Mouse (Mus musculus): ENCODE data around the gene Clec4g. TPM values are rescaled to one million over a fixed set of nuclear protein-coding genes. Genes with fewer than 3 reads are reported as not detected.
"Not testable (repeated sequence)": the region's sequence is repeated elsewhere in the genome, so short reads cannot be mapped to it uniquely, and the experiment has no call there.

Clec4g gene
- total RNA-seq (2015; ENCODE audit: low replicate concordance) (not detected in 2 replicates), total RNA-seq (2017; ENCODE audit: low replicate concordance) (not detected in 2 replicates)

- no peak for ATAC-seq (replicated peaks; ENCODE audit: low FRiP score, poor library complexity, severe bottlenecking)
Measured at GRCm38 (mm10) chr8:3720551-3720950, at the start of gene Clec4g. Gene Clec4g (minus strand): TSS chr8:3720651.

- not testable (repeated sequence) for ATAC-seq (replicated peaks; ENCODE audit: low FRiP score, poor library complexity, severe bottlenecking)
Measured at GRCm38 (mm10) chr8:3768641-3769040, 48.2 kb upstream of the Clec4g start.

DNA sequence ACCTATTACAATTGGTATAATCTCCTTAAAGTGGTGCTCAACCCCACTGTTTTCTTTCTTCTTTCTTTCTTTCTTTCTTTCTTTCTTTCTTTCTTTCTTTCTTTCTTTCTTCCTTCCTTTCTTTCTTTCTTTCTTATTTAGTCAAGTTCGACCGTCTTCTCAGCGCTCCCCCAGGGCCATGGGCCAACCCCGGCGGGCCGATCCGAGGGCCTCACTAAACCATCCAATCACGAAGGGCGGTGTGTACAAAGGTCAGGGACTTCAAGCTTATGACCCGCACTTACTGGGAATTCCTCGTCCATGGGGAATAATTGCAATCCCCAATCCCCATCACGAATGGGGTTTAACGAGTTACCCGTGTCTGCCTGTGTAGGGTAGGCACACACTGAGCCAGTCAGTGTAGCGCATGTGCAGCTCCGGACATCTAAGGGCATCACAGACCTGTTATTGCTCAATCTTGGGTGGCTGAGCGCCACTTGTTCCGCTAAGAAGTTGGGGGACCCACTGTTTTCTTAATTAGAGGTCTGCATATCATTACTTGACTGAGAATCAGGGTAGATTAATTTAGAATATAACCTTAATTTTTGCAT is 33.9 kb upstream of the Clec4g start:
- peak; percentile 100 for ATAC-seq (replicated peaks; ENCODE audit: low FRiP score, poor library complexity, severe bottlenecking)

- no peak for ATAC-seq (replicated peaks; ENCODE audit: low FRiP score, poor library complexity, severe bottlenecking)
Measured at GRCm38 (mm10) chr8:3748761-3749160, 28.3 kb upstream of the Clec4g start, which contains the start of gene Cd209a. Gene Cd209a (minus strand): TSS chr8:3748984.

DNA sequence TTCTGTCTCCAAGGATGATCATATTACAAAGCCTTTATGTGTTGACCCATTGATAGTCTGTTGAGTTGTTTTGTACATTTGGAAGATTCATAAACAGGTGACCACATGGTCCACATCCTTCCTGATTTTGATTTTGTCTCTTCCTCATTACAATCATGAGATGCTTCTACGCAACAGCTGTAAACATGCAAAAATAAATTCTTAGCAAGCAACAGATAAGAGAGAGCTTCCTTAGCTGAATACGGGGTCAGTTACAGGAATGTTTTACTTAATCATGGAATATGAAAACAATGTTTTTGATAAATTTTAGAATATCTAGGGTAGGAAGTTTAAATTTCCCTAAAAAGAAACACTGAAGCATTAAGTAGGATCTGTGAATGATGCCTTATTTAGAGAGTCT is 16.5 kb upstream of the Clec4g start:
- ATAC-seq (replicated peaks; ENCODE audit: low FRiP score, poor library complexity, severe bottlenecking): no peak

- no peak for ATAC-seq (replicated peaks; ENCODE audit: low FRiP score, poor library complexity, severe bottlenecking)
Measured at GRCm38 (mm10) chr8:3735599-3735998, 15.1 kb upstream of the Clec4g start.

DNA sequence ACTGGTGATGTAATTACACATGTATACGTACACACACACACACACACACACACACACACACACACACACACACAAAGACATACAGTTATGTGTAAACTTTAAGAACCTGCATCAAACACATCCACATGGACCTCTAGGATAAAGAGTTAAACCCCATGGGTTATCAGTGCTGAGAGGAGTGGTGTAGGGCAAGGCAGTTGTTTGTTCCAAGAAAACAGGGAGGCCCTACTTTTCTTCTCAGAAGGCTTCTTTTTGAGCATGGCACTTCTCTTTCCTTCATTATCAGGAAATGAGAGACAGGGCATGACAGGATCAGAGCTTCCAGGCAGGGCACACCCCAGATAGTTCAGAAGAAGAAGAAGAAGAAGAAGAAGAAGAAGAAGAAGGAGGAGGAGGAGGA is 13.6 kb upstream of the Clec4g start:
- no peak for ATAC-seq (replicated peaks; ENCODE audit: low FRiP score, poor library complexity, severe bottlenecking)

GRCm38 (mm10) chr8:3721041-3721440 is 590 bp upstream of the Clec4g start:
- no peak for ATAC-seq (replicated peaks; ENCODE audit: low FRiP score, poor library complexity, severe bottlenecking)

DNA sequence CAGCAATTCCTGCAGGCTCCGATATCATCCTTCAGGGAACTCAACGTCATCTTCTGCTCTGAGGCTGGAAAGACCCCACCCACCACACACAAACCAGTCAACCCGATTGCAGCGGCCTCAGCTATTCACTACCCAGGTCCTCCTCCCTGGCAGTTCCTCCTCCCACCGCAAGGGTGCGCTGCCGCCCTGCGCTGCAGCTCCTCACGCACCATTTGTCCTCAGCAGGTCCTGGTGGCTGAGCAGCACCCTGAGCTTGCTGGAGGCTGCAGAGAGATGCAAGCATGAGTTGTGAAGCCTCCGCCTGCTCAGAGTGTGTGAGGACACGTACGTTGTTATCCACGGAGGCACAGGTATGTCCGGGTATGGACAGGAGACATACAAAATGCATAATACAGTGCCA is 1.9 kb downstream of the Clec4g start:
- peak; percentile 77 for ATAC-seq (replicated peaks; ENCODE audit: low FRiP score, poor library complexity, severe bottlenecking)

- ATAC-seq (replicated peaks; ENCODE audit: low FRiP score, poor library complexity, severe bottlenecking): no peak
Measured at GRCm38 (mm10) chr8:3717321-3717954, 3.0 kb downstream of the Clec4g start.

DNA sequence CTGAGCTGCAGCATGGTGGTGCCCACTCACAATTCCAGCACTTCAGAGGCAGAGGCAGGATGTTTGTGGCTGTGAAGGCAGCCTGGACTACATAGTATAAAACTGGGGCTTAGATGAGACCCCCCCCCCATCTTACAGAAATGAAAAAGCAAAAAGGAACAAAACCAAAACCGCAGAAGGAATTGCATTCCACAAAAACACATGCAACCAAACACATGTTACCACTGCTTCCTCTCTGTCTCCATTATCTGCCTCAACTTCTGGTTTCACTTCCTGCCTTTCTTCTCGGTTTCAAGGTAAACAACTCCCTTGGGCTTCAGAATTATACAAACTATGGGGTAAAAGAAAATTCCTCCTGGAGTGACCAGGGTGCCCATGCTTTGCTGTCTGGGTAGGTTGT is 8.8 kb downstream of the Clec4g start:
- ATAC-seq (replicated peaks; ENCODE audit: low FRiP score, poor library complexity, severe bottlenecking): no peak

GRCm38 (mm10) chr8:3710312-3710711 is 10.1 kb downstream of the Clec4g start:
- no peak for ATAC-seq (replicated peaks; ENCODE audit: low FRiP score, poor library complexity, severe bottlenecking)

- no peak for ATAC-seq (replicated peaks; ENCODE audit: low FRiP score, poor library complexity, severe bottlenecking)
Measured at GRCm38 (mm10) chr8:3707611-3708010, 12.8 kb downstream of the Clec4g start.

DNA sequence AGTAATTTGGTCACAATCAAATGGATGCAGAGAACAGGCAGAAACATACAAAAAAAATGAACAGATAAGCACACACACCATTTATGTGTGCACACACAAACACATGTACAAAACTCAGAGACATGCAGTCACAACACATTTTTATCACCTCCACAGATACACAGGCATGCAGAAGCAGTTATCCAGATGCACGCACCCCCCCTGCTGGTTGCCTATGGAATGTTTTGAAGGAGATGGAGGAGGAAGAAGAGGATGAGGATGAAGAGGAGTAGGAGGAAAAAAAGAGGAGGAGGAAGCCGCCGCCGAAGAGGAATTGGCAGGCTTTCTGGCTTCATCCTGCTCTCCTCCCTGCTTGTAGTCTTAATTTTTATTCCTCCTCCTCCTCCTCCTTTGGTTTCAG is 14.7 kb downstream of the Clec4g start:
- no peak; the same call in 1 of the 2 replicates for ATAC-seq (replicated peaks; ENCODE audit: low FRiP score, poor library complexity, severe bottlenecking)

DNA sequence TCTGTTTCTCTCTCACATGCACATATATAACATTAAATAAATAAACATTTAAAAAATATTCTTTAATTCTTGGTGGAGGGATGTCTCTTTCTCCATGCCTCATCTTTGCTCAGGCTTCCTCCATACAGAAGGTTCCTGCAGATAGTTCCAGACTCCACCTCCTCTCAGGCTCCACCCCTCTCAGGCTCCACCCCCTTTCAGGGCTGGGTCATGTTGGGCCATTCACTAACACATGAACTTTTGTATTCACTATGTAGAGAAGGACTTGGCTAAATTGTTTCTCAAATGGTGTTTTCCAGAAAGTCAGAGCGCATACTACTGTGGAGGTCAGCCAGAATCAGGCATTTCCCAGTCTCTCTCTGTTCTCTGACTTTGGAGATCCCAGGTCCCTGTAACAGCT is 19.0 kb downstream of the Clec4g start:
- no peak for ATAC-seq (replicated peaks; ENCODE audit: low FRiP score, poor library complexity, severe bottlenecking)

DNA sequence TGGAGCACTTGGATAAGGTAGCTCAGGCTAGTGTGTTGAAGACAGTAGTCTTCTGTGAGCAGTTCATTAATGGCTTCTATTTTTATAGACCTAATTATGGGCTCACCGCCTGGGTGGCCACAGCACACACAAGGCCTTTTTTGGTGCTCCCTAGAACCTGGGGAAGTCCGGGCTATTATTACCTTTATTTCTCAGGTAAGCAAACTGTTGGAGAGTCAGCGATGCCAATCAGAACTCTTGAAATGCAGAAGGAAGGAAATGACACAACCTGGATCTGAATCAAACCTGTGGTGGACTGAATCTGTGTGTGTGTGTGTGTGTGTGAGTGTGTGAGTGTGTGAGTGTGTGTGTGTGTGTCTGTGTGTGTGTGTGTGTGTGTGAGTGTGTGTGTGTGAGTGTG is 26.3 kb downstream of the Clec4g start, which contains the start of gene Fcer2a:
TSS of gene Fcer2a (minus strand) at position 55 of the 400 bp plus-strand sequence.
- ATAC-seq (replicated peaks; ENCODE audit: low FRiP score, poor library complexity, severe bottlenecking): no peak

DNA sequence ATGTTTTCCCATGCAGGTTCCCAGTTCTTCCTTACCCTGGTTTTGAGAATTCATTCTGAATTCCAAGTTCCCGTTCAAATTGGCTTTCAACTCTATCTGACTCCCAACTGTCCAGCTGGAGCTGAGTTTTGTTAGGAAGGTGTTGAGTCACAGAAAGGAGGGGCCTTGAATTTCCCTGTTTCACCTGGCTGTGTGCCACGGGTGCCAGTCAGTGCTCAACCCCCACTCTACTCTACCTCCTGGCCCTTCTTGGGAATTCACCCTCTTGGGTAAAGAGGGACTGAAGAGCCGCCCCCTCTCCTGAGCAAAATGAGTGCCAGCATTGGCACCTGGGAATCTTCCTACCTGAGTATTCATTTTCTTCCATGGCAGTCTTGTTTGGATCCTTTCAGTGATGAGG is 29.7 kb downstream of the Clec4g start:
- no peak for ATAC-seq (replicated peaks; ENCODE audit: low FRiP score, poor library complexity, severe bottlenecking)

GRCm38 (mm10) chr8:3687537-3687936 is 32.9 kb downstream of the Clec4g start:
- ATAC-seq (replicated peaks; ENCODE audit: low FRiP score, poor library complexity, severe bottlenecking): no peak

- ATAC-seq (replicated peaks; ENCODE audit: low FRiP score, poor library complexity, severe bottlenecking): no peak
Measured at GRCm38 (mm10) chr8:3685422-3685821, 35.0 kb downstream of the Clec4g start.

DNA sequence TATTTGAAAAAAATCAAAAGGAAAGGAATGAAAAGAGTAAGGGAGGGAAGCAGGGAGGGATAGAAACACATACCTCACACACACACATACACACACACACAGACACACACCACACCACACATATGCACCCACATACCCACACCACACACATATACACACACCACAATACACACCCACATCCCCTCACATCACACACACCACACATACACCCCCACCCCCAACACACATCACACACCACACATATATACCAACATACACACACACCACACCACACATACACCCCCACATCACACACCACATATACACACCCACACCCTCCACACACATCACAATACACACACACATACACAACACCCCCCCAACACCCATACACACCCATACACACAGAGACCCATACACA is 35.9 kb downstream of the Clec4g start:
- no peak for ATAC-seq (replicated peaks; ENCODE audit: low FRiP score, poor library complexity, severe bottlenecking)

DNA sequence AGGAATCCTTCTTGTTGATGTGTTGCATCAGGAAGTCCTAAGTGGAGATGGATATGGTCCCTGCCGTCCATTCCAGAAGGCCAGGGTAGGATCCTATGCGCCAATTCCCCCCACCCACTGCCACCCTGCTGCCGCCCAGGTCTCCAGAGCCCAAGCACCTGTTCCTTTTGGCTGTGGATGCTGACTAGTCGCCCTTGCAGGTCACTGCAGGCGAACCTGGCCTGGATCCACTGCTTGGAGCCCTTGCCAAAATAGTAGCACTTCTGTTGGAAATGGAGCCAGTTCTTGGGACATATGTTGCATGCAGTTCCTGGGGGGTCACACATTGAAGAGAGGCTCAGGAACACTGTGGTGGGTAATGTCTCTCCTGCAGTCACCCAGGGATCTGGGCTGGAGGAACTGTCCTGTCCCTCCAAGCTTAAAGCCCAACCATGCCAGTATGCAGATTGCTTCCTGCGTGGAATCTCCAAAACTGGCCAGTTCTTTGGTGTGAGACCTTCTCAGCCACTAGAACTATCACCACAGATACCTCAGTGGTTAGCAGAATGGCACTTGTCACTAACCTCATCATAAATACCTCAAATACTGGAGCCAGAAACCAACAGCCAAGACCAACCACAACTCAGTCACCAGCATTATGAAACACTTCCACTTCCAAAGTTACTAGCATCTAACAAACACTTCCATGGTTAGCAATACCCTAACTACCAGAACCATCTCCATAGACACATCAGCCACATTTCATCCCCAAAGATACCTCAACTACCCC is 36.9 kb downstream of the Clec4g start:
- ATAC-seq (replicated peaks; ENCODE audit: low FRiP score, poor library complexity, severe bottlenecking): no peak

All from erythroblast, adult 5-6 weeks (primary cell).